Mouse (Mus musculus) embryonic fibroblast, embryonic 13.5 days (primary cell): Measurements from ENCODE around the gene Usp6nl. TPM values are rescaled to one million over a fixed set of nuclear protein-coding genes. Genes with fewer than 3 reads are reported as not detected.

Experiments used
- H3K27ac ChIP-seq: 2 replicates; pipeline ENCODE4 v1.5.1; 2012; ENCODE audit warnings: low read length, control low read depth, inconsistent platforms; ENCODE audit not compliant: insufficient read depth
- H3K4me1 ChIP-seq: 2 replicates; pipeline ENCODE4 v1.6.1; 2011; ENCODE audit warnings: low read length; ENCODE audit not compliant: control insufficient read depth, insufficient read depth
- H3K4me3 ChIP-seq: 2 replicates; pipeline ENCODE4 v1.5.1; 2011; ENCODE audit warnings: mild to moderate bottlenecking, control low read depth, low read length; ENCODE audit not compliant: insufficient read depth
- CTCF ChIP-seq: IDR thresholded peaks from 2 replicates; pipeline ENCODE4 v1.5.1; 2011; ENCODE audit warnings: mild to moderate bottlenecking, control low read depth, low read length, moderate library complexity, borderline replicate concordance; ENCODE audit not compliant: insufficient read depth
- POLR2A ChIP-seq: IDR thresholded peaks from 2 replicates; pipeline ENCODE4 v1.6.1; 2011; ENCODE audit warnings: low read depth, mild to moderate bottlenecking, control low read depth, low read length, moderate library complexity
- polyA plus RNA-seq: library from polyadenylated mRNA; stranded (reverse); fragments of >200 nt; gene quantifications from 2 replicates; pipeline ENCODE4 v1.2.4, GENCODE M21; 2011; ENCODE audit warnings: low read depth; ENCODE audit not compliant: missing spikeins, insufficient read length

Gene Usp6nl
- polyA plus RNA-seq, 1 experiment = 13.2 TPM

- no peak overlapping the region for H3K27ac ChIP-seq
- H3K4me1 ChIP-seq = no peaks in the 10 kb centered on the region
- no peak for TF ChIP-seq POLR2A
- TF ChIP-seq CTCF = no peak
- H3K4me3 ChIP-seq = no peak overlapping the region
These were observed 17.7 kb upstream of the Usp6nl start for GRCm38 (mm10) chr2:6304768-6305167.

GRCm38 (mm10) chr2:6306861-6307260, 15.6 kb upstream of the Usp6nl start:
- no peak overlapping the region for H3K4me3 ChIP-seq
- H3K4me1 ChIP-seq = no peaks in the 10 kb centered on the region
- H3K27ac ChIP-seq = no peak overlapping the region
- TF ChIP-seq CTCF = no peak

- Histone ChIP-seq H3K4me1 (no peaks in the 10 kb centered on the region), H3K4me3 (no peak overlapping the region), H3K27ac (no peak overlapping the region)
- TF ChIP-seq CTCF (no peak), POLR2A (no peak)
These were observed 13.1 kb upstream of the Usp6nl start for GRCm38 (mm10) chr2:6309373-6309821.

GRCm38 (mm10) chr2:6312764-6313163, 9.7 kb upstream of the Usp6nl start:
- H3K4me1 ChIP-seq = no peaks in the 10 kb centered on the region
- TF ChIP-seq CTCF = no peak
- TF ChIP-seq POLR2A = no peak
- no peak overlapping the region for H3K27ac ChIP-seq
- no peak overlapping the region for H3K4me3 ChIP-seq

- Histone ChIP-seq H3K27ac (no peak overlapping the region), H3K4me3 (no peak overlapping the region), H3K4me1 (no peaks in the 10 kb centered on the region)
- TF ChIP-seq CTCF (no peak), POLR2A (no peak)
These were observed 8.7 kb upstream of the Usp6nl start for GRCm38 (mm10) chr2:6313733-6314132.

GRCm38 (mm10) chr2:6320153-6320552, 2.3 kb upstream of the Usp6nl start:
- TF ChIP-seq CTCF (no peak), POLR2A (no peak)
- no peak overlapping the region for H3K4me3 ChIP-seq
- H3K27ac ChIP-seq = no peak overlapping the region
- H3K4me1 ChIP-seq = peaks cover 4% of the 10 kb centered on the region

- Histone ChIP-seq H3K27ac (peak overlapping the region; percentile 74), H3K4me3 (peak overlapping the region; percentile 31), H3K4me1 (peaks cover 4% of the 10 kb centered on the region)
- TF ChIP-seq POLR2A (no peak), CTCF (no peak)
These were observed 595 bp upstream of the Usp6nl start for GRCm38 (mm10) chr2:6321769-6322375.

GRCm38 (mm10) chr2:6322938-6323521, 563 bp downstream of the Usp6nl start:
- peak overlapping the region; percentile 45; the same call in 1 of the 2 replicates for H3K27ac ChIP-seq
- no peak for TF ChIP-seq CTCF
- TF ChIP-seq POLR2A = no peak
- peaks cover 4% of the 10 kb centered on the region for H3K4me1 ChIP-seq
- H3K4me3 ChIP-seq = peak overlapping the region; percentile 60

GRCm38 (mm10) chr2:6325646-6326045, 3.2 kb downstream of the Usp6nl start:
- no peak overlapping the region for H3K4me3 ChIP-seq
- TF ChIP-seq CTCF (no peak), POLR2A (no peak)
- H3K27ac ChIP-seq = no peak overlapping the region
- peaks cover 4% of the 10 kb centered on the region; the same call in 1 of the 2 replicates for H3K4me1 ChIP-seq

- H3K4me3 ChIP-seq = no peak overlapping the region
- no peak overlapping the region for H3K27ac ChIP-seq
- no peak for TF ChIP-seq CTCF
- no peak for TF ChIP-seq POLR2A
- H3K4me1 ChIP-seq = peaks cover 6% of the 10 kb centered on the region
These were observed 6.5 kb downstream of the Usp6nl start for GRCm38 (mm10) chr2:6328927-6329326.

GRCm38 (mm10) chr2:6330756-6331155, 8.3 kb downstream of the Usp6nl start:
- no peak for TF ChIP-seq POLR2A
- TF ChIP-seq CTCF = no peak

More at GRCm38 (mm10) chr2:6330756-6331155, 8.3 kb downstream of the Usp6nl start:
- Histone ChIP-seq H3K4me3 (no peak overlapping the region), H3K27ac (no peak overlapping the region), H3K4me1 (peaks cover 2% of the 10 kb centered on the region; the same call in 1 of the 2 replicates)
